Mouse (Mus musculus): ENCODE results near the gene Aadacl3. TPM values are rescaled to one million over a fixed set of nuclear protein-coding genes. Genes with fewer than 3 reads are reported as not detected.

The Aadacl3 gene
- not detected in 2 replicates for polyA plus RNA-seq (2012; ENCODE audit: low replicate concordance)

DNA sequence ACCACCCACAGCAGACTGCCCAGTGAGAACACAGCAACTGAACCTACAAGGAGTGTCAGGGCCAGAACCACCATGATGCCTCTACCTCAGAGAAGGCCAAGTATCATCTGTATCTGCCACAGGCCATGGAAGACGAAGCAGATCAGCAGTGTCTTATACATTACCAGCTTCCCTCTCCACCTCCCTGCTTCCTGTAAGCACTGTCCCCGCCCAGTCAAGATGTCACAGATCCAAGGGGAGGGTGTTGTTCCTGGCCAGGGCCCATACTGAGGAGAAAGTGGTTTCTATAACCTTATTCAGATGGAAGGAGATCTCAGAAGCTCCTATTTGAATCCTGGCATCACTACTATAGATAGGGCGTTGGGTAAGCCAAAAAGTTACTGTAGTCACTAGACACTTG, at the start of gene Aadacl3:
Gene Aadacl3 (minus strand): TSS at position 101 of the 400 bp plus-strand sequence.

DNA sequence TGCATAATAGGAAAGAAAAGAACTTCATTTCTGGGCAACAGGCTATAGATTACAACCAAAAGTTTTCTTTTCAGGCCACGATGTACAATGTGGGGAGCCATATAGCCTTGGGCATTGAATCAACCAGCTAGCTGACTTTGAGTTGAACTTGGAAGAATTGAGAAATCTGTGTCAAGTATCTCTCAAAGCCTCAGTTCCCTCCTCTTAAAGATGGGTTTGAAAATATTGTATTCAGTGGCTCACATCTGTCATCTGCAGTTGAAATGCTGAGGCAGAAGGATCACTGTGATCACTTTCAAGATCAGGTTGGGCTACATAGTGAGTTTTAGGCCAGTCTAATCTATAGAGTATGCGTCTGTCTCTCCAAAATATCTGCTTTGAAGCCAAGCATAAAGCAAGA, 10.3 kb downstream of the Aadacl3 start, which contains the start of gene Gm9944:
Gene Gm9944 (minus strand): TSS at position 101 of the 400 bp plus-strand sequence.

DNA sequence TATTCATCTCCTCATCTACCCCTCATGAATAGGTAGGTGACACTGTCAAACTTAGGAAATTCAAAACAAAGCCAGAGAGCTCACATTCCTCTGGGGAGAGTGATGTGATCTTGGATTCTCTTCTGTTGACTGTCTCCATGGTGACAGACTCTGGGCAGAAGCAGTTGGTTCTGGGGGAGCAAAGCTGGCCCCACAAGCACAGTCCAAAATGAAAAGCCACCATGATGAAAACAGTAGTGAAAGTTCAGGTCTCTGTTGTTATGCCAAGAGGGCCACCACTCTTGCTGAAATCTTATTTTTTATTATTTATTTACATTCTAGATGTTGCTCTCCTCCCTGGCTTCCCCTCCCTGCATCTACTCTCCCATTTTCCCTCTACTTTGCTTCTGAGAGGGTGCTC, 24.9 kb downstream of the Aadacl3 start, which contains the start of gene 1700012P22Rik:
Gene 1700012P22Rik (minus strand): TSS at position 101 of the 400 bp plus-strand sequence.

DNA sequence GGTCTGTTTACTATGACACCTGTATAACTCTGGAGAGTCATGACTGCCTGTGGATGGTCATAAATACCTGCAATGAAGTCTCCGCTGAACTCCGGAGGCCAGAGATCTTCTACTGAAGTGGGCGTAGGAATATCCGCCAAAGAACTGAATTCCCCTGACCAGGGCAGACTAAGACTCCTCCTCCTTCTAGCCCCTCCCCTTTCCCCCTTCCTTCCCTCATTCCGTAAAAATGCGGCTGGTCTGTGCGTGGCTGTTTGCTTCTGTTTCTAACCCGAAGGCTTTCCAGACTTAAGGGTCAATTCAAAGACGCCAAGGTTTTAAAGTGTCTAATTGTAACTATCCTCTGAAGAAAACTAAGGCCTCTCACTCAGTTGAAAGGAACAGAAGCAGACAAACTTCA, 55.3 kb downstream of the Aadacl3 start, which contains the start of gene Pramef12:
Gene Pramef12 (minus strand): TSS at position 175 of the 400 bp plus-strand sequence.

Other genes starting within 250 kb of the Aadacl3 start
- not detected in 2 replicates for gene Pramel5, start 183.3 kb downstream of the Aadacl3 start, polyA plus RNA-seq (2012; ENCODE audit: low replicate concordance)
- gene Gm13128, start 133.5 kb downstream of the Aadacl3 start, polyA plus RNA-seq (2012; ENCODE audit: low replicate concordance) = not detected in 2 replicates
- not detected in 2 replicates for gene Gm13119, start 105.8 kb downstream of the Aadacl3 start, polyA plus RNA-seq (2012; ENCODE audit: low replicate concordance)
- not detected in 2 replicates for gene Pramef20, start 85.8 kb downstream of the Aadacl3 start, polyA plus RNA-seq (2012; ENCODE audit: low replicate concordance)
- gene Pramef12, start 55.3 kb downstream of the Aadacl3 start, polyA plus RNA-seq (2012; ENCODE audit: low replicate concordance) = not detected in 2 replicates
- gene 1700012P22Rik, start 25.0 kb downstream of the Aadacl3 start, polyA plus RNA-seq (2012; ENCODE audit: low replicate concordance) = not detected in 2 replicates
- gene Gm9944, start 10.4 kb downstream of the Aadacl3 start, polyA plus RNA-seq (2012; ENCODE audit: low replicate concordance) = not detected in 2 replicates
- gene 9430007A20Rik, start 56.1 kb upstream of the Aadacl3 start, polyA plus RNA-seq (2012; ENCODE audit: low replicate concordance) = not detected in 2 replicates
- gene Gm13124, start 101.4 kb upstream of the Aadacl3 start, polyA plus RNA-seq (2012; ENCODE audit: low replicate concordance) = not detected in 2 replicates
- gene Aadacl4, start 150.0 kb upstream of the Aadacl3 start, polyA plus RNA-seq (2012; ENCODE audit: low replicate concordance) = not detected in 2 replicates
- gene Gm436, start 222.6 kb upstream of the Aadacl3 start, polyA plus RNA-seq (2012; ENCODE audit: low replicate concordance) = not detected in 2 replicates